In the genomic region with DNA sequence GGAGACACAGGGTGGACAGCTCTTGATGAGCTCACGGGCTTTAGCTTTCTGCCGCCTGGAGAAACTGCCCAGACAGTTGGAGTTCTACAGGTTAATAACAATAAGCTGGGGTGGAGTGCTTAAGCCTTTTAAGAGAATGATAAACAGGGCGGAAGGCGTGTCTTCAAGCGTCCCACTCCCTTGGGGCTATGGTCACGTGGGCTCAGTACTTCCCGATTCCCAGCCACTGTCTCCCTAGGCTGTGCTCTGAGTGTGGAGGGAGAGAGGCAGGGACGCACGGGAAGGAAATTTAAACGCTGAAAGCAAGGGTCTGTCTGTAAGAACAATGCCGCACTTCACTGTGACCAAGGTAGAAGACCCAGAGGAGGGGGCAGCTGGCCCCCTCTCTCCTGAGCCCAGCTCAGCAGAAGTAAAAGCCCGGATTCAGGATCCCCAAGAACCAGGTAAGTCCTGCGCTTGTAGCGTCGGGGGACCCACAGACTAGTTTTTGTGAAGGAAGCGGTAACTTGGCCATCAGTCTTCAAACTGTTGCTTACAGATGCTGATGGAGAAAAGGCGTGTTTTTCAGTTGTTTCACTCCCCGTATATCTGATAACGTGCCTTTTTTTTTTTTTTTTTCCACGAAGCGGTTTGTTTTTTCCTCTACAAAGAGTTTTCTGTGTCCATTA, we compare ENCODE assay signal across 8 mouse cellular contexts. TPM values are rescaled to one million over a fixed set of nuclear protein-coding genes. Genes with fewer than 3 reads are reported as not detected.
DNase-seq lines count a peak whose midpoint lies in the region; ATAC-seq lines count a peak whose summit lies in the region.

No protein-coding gene starts in this region.

- H3K27me3 ChIP-seq in intestine, embryonic 14.5 days (replicated peaks; ENCODE audit: control insufficient read depth, insufficient read depth, low read length), result no peaks in the 10 kb centered on the region
- no peaks in the 10 kb centered on the region for H3K27me3 ChIP-seq in liver, embryonic 16.5 days (ENCODE audit: control insufficient read depth, insufficient read depth, low read depth, low read length)
- H3K27me3 ChIP-seq in neural tube, embryonic 12.5 days (replicated peaks), result no peaks in the 10 kb centered on the region

- peak overlapping the region; percentile 47 for H3K4me3 ChIP-seq in intestine, embryonic 14.5 days (ENCODE audit: low read depth, low read length)
- peak overlapping the region; percentile 68 for H3K4me3 ChIP-seq in liver, embryonic 16.5 days (ENCODE audit: low read depth, low read length)
- H3K4me3 ChIP-seq in neural tube, embryonic 12.5 days, result peak overlapping the region; percentile 41

- peak; percentile 68 to 88 for DNase-seq in adrenal gland, adult (ENCODE audit: inconsistent age in 2 of 2, low spot score in 1 of 2)
- no peak for DNase-seq in adrenal gland, postnatal 4 days (ENCODE audit: low spot score in 2 of 2)
- DNase-seq in c-Kit-positive CD71-positive TER-119-negative erythroid progenitor cells, embryonic 14.5 days (ENCODE audit: low read depth), result peak; percentile 62
- peak; percentile 36 for DNase-seq in gastrocnemius, postnatal 25 days
- DNase-seq in intestine, embryonic 14.5 days (ENCODE audit: low spot score), result peak; percentile 78
- no peak for DNase-seq in layer of hippocampus, adult 8-10 months (ENCODE audit: low spot score in 2 of 2)

- no peaks in the 10 kb centered on the region for H3K36me3 ChIP-seq in intestine, embryonic 14.5 days (ENCODE audit: control insufficient read depth, insufficient read depth, low read length)
- H3K36me3 ChIP-seq in liver, embryonic 16.5 days (ENCODE audit: control insufficient read depth, insufficient read depth), result no peaks in the 10 kb centered on the region
- no peaks in the 10 kb centered on the region for H3K36me3 ChIP-seq in neural tube, embryonic 12.5 days

- peak; percentile 91 for ATAC-seq in intestine, embryonic 14.5 days (replicated peaks; ENCODE audit: low FRiP score, low TSS enrichment, low read depth)
- peak; percentile 93 for ATAC-seq in liver, embryonic 16.5 days (ENCODE audit: low read depth)
- ATAC-seq in neural tube, embryonic 12.5 days (ENCODE audit: low FRiP score, low read depth), result peak; percentile 91

- no peaks in the 10 kb centered on the region for H3K9me3 ChIP-seq in intestine, embryonic 14.5 days (ENCODE audit: control insufficient read depth, low read length)
- H3K9me3 ChIP-seq in liver, embryonic 16.5 days (replicated peaks; ENCODE audit: control insufficient read depth, low read length), result no peaks in the 10 kb centered on the region
- no peaks in the 10 kb centered on the region for H3K9me3 ChIP-seq in neural tube, embryonic 12.5 days

- peak overlapping the region; percentile 48 for H3K9ac ChIP-seq in intestine, embryonic 14.5 days (ENCODE audit: low read length)
- peak overlapping the region; percentile 63 for H3K9ac ChIP-seq in liver, embryonic 16.5 days (ENCODE audit: low read depth, low read length)
- H3K9ac ChIP-seq in neural tube, embryonic 12.5 days, result peak overlapping the region; percentile 62

- peaks cover 3% of the 10 kb centered on the region; the same call in 1 of the 2 replicates for H3K4me1 ChIP-seq in intestine, embryonic 14.5 days (replicated peaks; ENCODE audit: control insufficient read depth, insufficient read depth, low read length)
- peaks cover 8% of the 10 kb centered on the region for H3K4me1 ChIP-seq in liver, embryonic 16.5 days (ENCODE audit: control insufficient read depth, low read depth, low read length)
- H3K4me1 ChIP-seq in neural tube, embryonic 12.5 days, result peaks cover 8% of the 10 kb centered on the region

- under 1% methylated on average over 21 of the region's 21 CpGs for WGBS in intestine, embryonic 14.5 days
- WGBS in liver, embryonic 16.5 days (ENCODE audit: insufficient replicate concordance), result 2% methylated on average over 21 of the region's 21 CpGs
- WGBS in neural tube, embryonic 12.5 days, result 2% methylated on average over 21 of the region's 21 CpGs

- peak overlapping the region; percentile 67 for H3K4me2 ChIP-seq in intestine, embryonic 14.5 days (ENCODE audit: low read length)
- H3K4me2 ChIP-seq in liver, embryonic 16.5 days (ENCODE audit: low read depth, low read length), result peak overlapping the region; percentile 83
- peak overlapping the region; percentile 83 for H3K4me2 ChIP-seq in neural tube, embryonic 12.5 days (replicated peaks)

- no peak overlapping the region for H3K27ac ChIP-seq in intestine, embryonic 14.5 days (ENCODE audit: low read depth)
- peak overlapping the region; percentile 51 for H3K27ac ChIP-seq in liver, embryonic 16.5 days (ENCODE audit: low read length)
- no peak overlapping the region for H3K27ac ChIP-seq in neural tube, embryonic 12.5 days

RNA-seq across cellular contexts. Expression of a gene that starts 18.4 kb away (rescaled TPM):
- total RNA-seq in adrenal gland, postnatal 4 days (2021), result not detected
- 1 to 10 TPM in 1 of 2 experiments, under 1 TPM in 1; 0.56 to 1.2 TPM for total RNA-seq in gastrocnemius, postnatal 25 days (2021)
- polyA plus RNA-seq in intestine, embryonic 14.5 days (2014; fragmentation: Nextera tagmentation; extraction: Ambion mirVana), result not detected in 2 replicates
- polyA plus RNA-seq in liver, embryonic 16.5 days (2015; fragmentation: Nextera tagmentation; extraction: Ambion mirVana), result not detected in 2 replicates
- polyA plus RNA-seq in neural tube, embryonic 12.5 days (2016; fragmentation: Nextera tagmentation; extraction: Ambion mirVana), result not detected in 2 replicates
- total RNA-seq in layer of hippocampus, adult 8-10 months (2022), result 1 to 10 TPM in 3 of 4 experiments, under 1 TPM in 1; 0.96 to 3.1 (median 2.8) TPM

RNA-seq across cellular contexts. Expression of a gene that starts 18.9 kb away (rescaled TPM):
- total RNA-seq in adrenal gland, postnatal 4 days (2021), result 10 to 100 TPM; 52.8 to 54.2 TPM
- 10 to 100 TPM; 22.7 to 23.0 TPM for total RNA-seq in gastrocnemius, postnatal 25 days (2021)
- polyA plus RNA-seq in intestine, embryonic 14.5 days (2014; fragmentation: Nextera tagmentation; extraction: Ambion mirVana), result 17.7 and 18.1 TPM in 2 replicates
- polyA plus RNA-seq in liver, embryonic 16.5 days (2015; fragmentation: Nextera tagmentation; extraction: Ambion mirVana), result 4.4 and 5.3 TPM in 2 replicates
- polyA plus RNA-seq in neural tube, embryonic 12.5 days (2016; fragmentation: Nextera tagmentation; extraction: Ambion mirVana), result 15.7 and 19.4 TPM in 2 replicates
- total RNA-seq in layer of hippocampus, adult 8-10 months (2022), result 100 to 1,000 TPM in 3 of 4 experiments, 10 to 100 TPM in 1; 92.5 to 117 (median 109) TPM

RNA-seq across cellular contexts. Expression of a gene that starts 22.8 kb away (rescaled TPM):
- total RNA-seq in adrenal gland, postnatal 4 days (2021), result 10 to 100 TPM; 89.3 to 93.9 TPM
- 10 to 100 TPM; 49.2 to 55.4 TPM for total RNA-seq in gastrocnemius, postnatal 25 days (2021)
- polyA plus RNA-seq in intestine, embryonic 14.5 days (2014; fragmentation: Nextera tagmentation; extraction: Ambion mirVana), result 255 and 275 TPM in 2 replicates
- polyA plus RNA-seq in liver, embryonic 16.5 days (2015; fragmentation: Nextera tagmentation; extraction: Ambion mirVana), result 102 and 116 TPM in 2 replicates
- polyA plus RNA-seq in neural tube, embryonic 12.5 days (2016; fragmentation: Nextera tagmentation; extraction: Ambion mirVana), result 140 and 154 TPM in 2 replicates
- total RNA-seq in layer of hippocampus, adult 8-10 months (2022), result 10 to 100 TPM; 44.3 to 56.8 (median 50.6) TPM

RNA-seq across cellular contexts. Expression of a gene that starts 25.4 kb away (rescaled TPM):
- not detected for total RNA-seq in adrenal gland, postnatal 4 days (2021)
- total RNA-seq in gastrocnemius, postnatal 25 days (2021), result not detected
- polyA plus RNA-seq in intestine, embryonic 14.5 days (2014; fragmentation: Nextera tagmentation; extraction: Ambion mirVana), result 0.08 TPM in 1 of 2 replicates, not detected in the other
- not detected in 2 replicates for polyA plus RNA-seq in liver, embryonic 16.5 days (2015; fragmentation: Nextera tagmentation; extraction: Ambion mirVana)
- not detected in 2 replicates for polyA plus RNA-seq in neural tube, embryonic 12.5 days (2016; fragmentation: Nextera tagmentation; extraction: Ambion mirVana)
- not detected for total RNA-seq in layer of hippocampus, adult 8-10 months (2022)

RNA-seq across cellular contexts. Expression of a gene that starts 45.2 kb away (rescaled TPM):
- total RNA-seq in adrenal gland, postnatal 4 days (2021), result 10 to 100 TPM in 1 of 2 experiments, 1 to 10 TPM in 1; 8.2 to 12.5 TPM
- total RNA-seq in gastrocnemius, postnatal 25 days (2021), result 1 to 10 TPM; 2.1 to 2.3 TPM
- 23.8 and 28.1 TPM in 2 replicates for polyA plus RNA-seq in intestine, embryonic 14.5 days (2014; fragmentation: Nextera tagmentation; extraction: Ambion mirVana)
- polyA plus RNA-seq in liver, embryonic 16.5 days (2015; fragmentation: Nextera tagmentation; extraction: Ambion mirVana), result 1.5 and 2.2 TPM in 2 replicates
- polyA plus RNA-seq in neural tube, embryonic 12.5 days (2016; fragmentation: Nextera tagmentation; extraction: Ambion mirVana), result 15.9 and 16.8 TPM in 2 replicates
- total RNA-seq in layer of hippocampus, adult 8-10 months (2022), result 10 to 100 TPM; 82.2 to 88.5 (median 84.5) TPM

Comparison
In these comparisons a context has a peak if more than half of its experiments do, and no peak if none do; other contexts are left out.
1. DNase-seq: peak in adrenal gland, adult (2 of 2), c-Kit-positive CD71-positive TER-119-negative erythroid progenitor cells, embryonic 14.5 days (single experiment), gastrocnemius, postnatal 25 days (single experiment) and intestine, embryonic 14.5 days (single experiment); none in adrenal gland, postnatal 4 days (0 of 2) and layer of hippocampus, adult 8-10 months (0 of 2).
2. Peak in every context shown above with its lines, with median percentiles within 50 percentile points of each other: ATAC-seq, H3K4me2 ChIP-seq, H3K4me3 ChIP-seq and H3K9ac ChIP-seq.